Mouse (Mus musculus): ENCODE data around the gene Trib3. TPM values are rescaled to one million over a fixed set of nuclear protein-coding genes. Genes with fewer than 3 reads are reported as not detected.
A peak's percentile ranks its signal among the peaks of the same experiment; 100 is the strongest.
"Not testable (repeated sequence)": the region's sequence is repeated elsewhere in the genome, so short reads cannot be mapped to it uniquely, and the experiment has no call there.

The Trib3 gene
- polyA plus RNA-seq, 1 experiment from 2014 or later: 1.3 TPM

DNA sequence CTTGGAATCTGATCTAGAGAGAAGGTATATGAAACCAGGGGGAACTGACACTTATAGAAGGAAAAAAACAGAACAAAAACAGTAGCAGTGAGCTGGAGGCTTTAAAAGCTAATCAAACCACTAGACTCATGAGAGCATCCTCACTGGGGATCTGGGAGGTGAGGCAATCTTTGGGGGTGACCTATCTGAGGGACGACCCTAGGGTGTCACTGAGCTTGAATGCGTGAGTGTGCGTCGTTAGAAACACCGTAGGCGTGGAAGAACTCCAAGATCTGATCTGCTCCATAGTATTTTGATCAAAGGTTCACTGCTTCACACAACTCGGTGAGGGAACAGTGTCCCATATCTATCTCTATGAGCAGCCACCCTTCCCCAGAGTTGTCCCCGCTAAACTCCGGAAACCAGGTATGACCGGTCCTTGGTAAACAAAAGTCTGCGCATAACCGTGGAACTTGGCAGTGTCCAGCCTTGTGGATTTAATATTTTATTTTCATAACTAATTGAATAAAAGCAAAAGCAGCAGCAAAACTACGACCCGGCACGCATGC is 50.6 kb downstream of the Trib3 start:
- H3K4me1 ChIP-seq (replicated peaks): peaks cover 25% of the 10 kb centered on the region
- peaks cover 6% of the 10 kb centered on the region for H3K36me3 ChIP-seq
- peak overlapping the region; percentile 94 for H3K4me3 ChIP-seq
- no peaks in the 10 kb centered on the region for H3K27me3 ChIP-seq (ENCODE audit: insufficient read depth, poor library complexity, severe bottlenecking)
- 2% methylated on average over 15 of the region's 15 CpGs for WGBS
- DNase-seq (ENCODE audit: low spot score): no peak
- peak overlapping the region; percentile 96; the same call in 1 of the 2 replicates for H3K27ac ChIP-seq
- no peaks in the 10 kb centered on the region for H3K9me3 ChIP-seq

DNA sequence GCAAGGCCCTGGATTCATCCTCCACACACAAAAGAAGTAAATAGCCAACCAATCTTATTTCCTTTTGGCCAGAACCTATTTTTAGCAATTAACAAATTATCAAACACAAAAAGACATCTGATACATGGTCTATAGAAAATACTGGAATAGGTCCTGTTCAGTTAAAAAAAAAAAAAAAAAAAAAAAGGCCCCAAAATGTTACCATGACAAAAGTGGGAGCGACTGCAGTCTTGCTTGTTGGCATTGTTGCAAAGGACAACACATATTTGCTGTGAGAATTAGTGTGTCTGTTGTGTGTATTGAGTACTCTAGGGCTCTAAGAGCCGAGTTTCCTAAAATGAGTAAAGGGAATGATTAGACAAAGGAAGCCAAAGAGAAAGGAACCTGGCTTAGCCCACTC is 51.4 kb downstream of the Trib3 start:
- H3K27ac ChIP-seq: no peak overlapping the region
- 57% methylated on average over 2 of the region's 2 CpGs for WGBS
- H3K9me3 ChIP-seq: no peaks in the 10 kb centered on the region
- H3K36me3 ChIP-seq: peaks cover 11% of the 10 kb centered on the region
- no peak for DNase-seq (ENCODE audit: low spot score)
- no peak overlapping the region for H3K4me3 ChIP-seq
- H3K27me3 ChIP-seq (ENCODE audit: insufficient read depth, poor library complexity, severe bottlenecking): no peaks in the 10 kb centered on the region
- peaks cover 25% of the 10 kb centered on the region for H3K4me1 ChIP-seq (replicated peaks)

DNA sequence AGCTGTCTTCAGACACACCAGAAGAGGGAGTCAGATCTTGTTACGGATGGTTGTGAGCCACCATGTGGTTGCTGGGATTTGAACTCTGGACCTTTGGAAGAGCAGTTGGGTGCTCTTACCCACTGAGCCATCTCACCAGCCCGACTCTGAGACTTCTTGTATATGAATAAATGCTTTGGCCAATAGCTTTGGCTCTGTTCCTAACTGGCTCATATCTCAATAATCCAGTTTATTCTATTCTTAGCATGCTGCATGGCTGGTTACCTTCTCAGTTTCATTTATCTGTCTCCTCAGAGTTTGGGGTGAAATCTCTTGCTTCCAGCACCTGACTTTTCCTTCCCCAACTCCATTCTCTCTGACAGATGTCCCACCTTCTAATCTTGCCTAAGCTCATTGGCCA is 54.2 kb downstream of the Trib3 start:
- H3K4me3 ChIP-seq; DNase-seq (ENCODE audit: low spot score); H3K27me3 ChIP-seq (ENCODE audit: insufficient read depth, poor library complexity, severe bottlenecking); H3K27ac ChIP-seq; H3K9me3 ChIP-seq: not testable (repeated sequence)
- H3K4me1 ChIP-seq (replicated peaks): peaks cover 11% of the 10 kb centered on the region
- 88% methylated on average over 2 of the region's 2 CpGs for WGBS
- peaks cover 33% of the 10 kb centered on the region for H3K36me3 ChIP-seq

DNA sequence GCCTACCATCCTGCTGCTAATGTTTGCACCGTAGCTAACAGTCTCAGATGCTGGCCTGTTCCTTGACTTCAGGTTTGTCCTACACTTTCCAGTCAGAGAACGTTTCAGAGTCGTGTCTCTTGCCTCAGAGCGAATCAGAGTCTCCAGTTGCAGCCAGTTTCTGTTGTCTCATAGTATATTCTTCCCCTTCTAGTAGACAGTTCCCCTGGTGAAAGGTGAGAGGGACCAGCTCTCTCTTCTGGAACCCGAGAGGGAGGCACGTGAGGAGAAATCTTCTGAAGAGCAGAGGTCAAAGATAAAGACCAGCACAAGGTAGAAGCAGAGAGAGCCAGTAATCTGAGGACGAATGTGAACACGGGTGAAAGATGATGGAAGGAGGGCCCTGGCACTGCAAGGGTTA is 55.8 kb downstream of the Trib3 start:
- Histone ChIP-seq H3K36me3 (peaks cover 49% of the 10 kb centered on the region), H3K27ac (no peak overlapping the region), H3K27me3 (ENCODE audit: insufficient read depth, poor library complexity, severe bottlenecking) (no peaks in the 10 kb centered on the region), H3K4me3 (no peak overlapping the region), H3K9me3 (no peaks in the 10 kb centered on the region), H3K4me1 (replicated peaks) (peaks cover 2% of the 10 kb centered on the region)
- 86% methylated on average over 8 of the region's 8 CpGs for WGBS
- no peak for DNase-seq (ENCODE audit: low spot score)

DNA sequence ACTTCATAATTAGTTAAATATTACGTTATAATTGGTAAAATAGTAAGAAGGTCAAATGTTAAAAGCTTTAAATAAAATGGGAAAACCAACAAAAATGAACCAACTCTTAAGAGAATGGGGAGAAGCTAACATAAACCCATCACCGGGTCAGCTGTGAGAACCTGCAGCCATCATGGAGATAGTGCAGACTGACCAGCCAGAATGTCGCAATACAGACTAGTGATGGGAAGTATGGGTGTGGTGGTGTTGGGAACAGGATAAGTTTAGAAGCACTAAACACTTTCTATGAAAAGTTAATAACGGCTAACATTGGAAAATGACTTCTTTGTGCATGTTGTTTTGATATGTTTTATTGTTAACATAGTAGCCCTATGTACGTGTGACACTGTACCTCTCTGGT is 56.3 kb downstream of the Trib3 start:
- 95% methylated on average over 5 of the region's 5 CpGs for WGBS
- peaks cover 54% of the 10 kb centered on the region for H3K36me3 ChIP-seq

More for the DNA sequence above, 56.3 kb downstream of the Trib3 start:
- Histone ChIP-seq H3K27ac (no peak overlapping the region), H3K9me3 (no peaks in the 10 kb centered on the region), H3K27me3 (ENCODE audit: insufficient read depth, poor library complexity, severe bottlenecking) (no peaks in the 10 kb centered on the region), H3K4me1 (replicated peaks) (no peaks in the 10 kb centered on the region), H3K4me3 (no peak overlapping the region)
- DNase-seq (ENCODE audit: low spot score): no peak

Other genes starting within 250 kb of the Trib3 start
- 15.6 and 18.7 TPM in 2 replicates for gene Srxn1, start 238.5 kb downstream of the Trib3 start, polyA plus RNA-seq (2016; fragmentation: Nextera tagmentation; extraction: Ambion mirVana)
- gene Tcf15, start 200.5 kb downstream of the Trib3 start, polyA plus RNA-seq (2016; fragmentation: Nextera tagmentation; extraction: Ambion mirVana): 5.2 and 7.6 TPM in 2 replicates
- 83.7 and 91.3 TPM in 2 replicates for gene Csnk2a1, start 117.2 kb downstream of the Trib3 start, polyA plus RNA-seq (2016; fragmentation: Nextera tagmentation; extraction: Ambion mirVana)
- gene Tbc1d20, start 50.2 kb downstream of the Trib3 start, polyA plus RNA-seq (2016; fragmentation: Nextera tagmentation; extraction: Ambion mirVana): 27.7 and 30.0 TPM in 2 replicates
- gene Rbck1, start 11.4 kb downstream of the Trib3 start, polyA plus RNA-seq (2016; fragmentation: Nextera tagmentation; extraction: Ambion mirVana): 91.4 and 93.2 TPM in 2 replicates
- 1.4 and 5.1 TPM in 2 replicates for gene Nrsn2, start 32.6 kb upstream of the Trib3 start, polyA plus RNA-seq (2016; fragmentation: Nextera tagmentation; extraction: Ambion mirVana)
- gene Sox12, start 54.0 kb upstream of the Trib3 start, polyA plus RNA-seq (2016; fragmentation: Nextera tagmentation; extraction: Ambion mirVana): 9.5 and 11.1 TPM in 2 replicates
- gene Zcchc3, start 71.0 kb upstream of the Trib3 start, polyA plus RNA-seq (2016; fragmentation: Nextera tagmentation; extraction: Ambion mirVana): 45.9 and 47.9 TPM in 2 replicates
- 1.3 and 3.3 TPM in 2 replicates for gene 6820408C15Rik, start 71.6 kb upstream of the Trib3 start, polyA plus RNA-seq (2016; fragmentation: Nextera tagmentation; extraction: Ambion mirVana)
- gene Defb23, start 120.6 kb upstream of the Trib3 start, polyA plus RNA-seq (2016; fragmentation: Nextera tagmentation; extraction: Ambion mirVana): not detected in 2 replicates
- not detected in 2 replicates for gene Defb20, start 133.0 kb upstream of the Trib3 start, polyA plus RNA-seq (2016; fragmentation: Nextera tagmentation; extraction: Ambion mirVana)
- gene Defb22, start 146.1 kb upstream of the Trib3 start, polyA plus RNA-seq (2016; fragmentation: Nextera tagmentation; extraction: Ambion mirVana): not detected in 2 replicates
- gene Defb26, start 167.7 kb upstream of the Trib3 start, polyA plus RNA-seq (2016; fragmentation: Nextera tagmentation; extraction: Ambion mirVana): not detected in 2 replicates
- not detected in 2 replicates for gene Defb28, start 174.2 kb upstream of the Trib3 start, polyA plus RNA-seq (2016; fragmentation: Nextera tagmentation; extraction: Ambion mirVana)
- not detected in 2 replicates for gene Defb29, start 196.1 kb upstream of the Trib3 start, polyA plus RNA-seq (2016; fragmentation: Nextera tagmentation; extraction: Ambion mirVana)
- not detected in 2 replicates for gene Gm17416, start 225.3 kb upstream of the Trib3 start, polyA plus RNA-seq (2016; fragmentation: Nextera tagmentation; extraction: Ambion mirVana)
- not detected in 2 replicates for gene Defb21, start 228.7 kb upstream of the Trib3 start, polyA plus RNA-seq (2016; fragmentation: Nextera tagmentation; extraction: Ambion mirVana)
- not detected in 2 replicates for gene Defb19, start 236.3 kb upstream of the Trib3 start, polyA plus RNA-seq (2016; fragmentation: Nextera tagmentation; extraction: Ambion mirVana)

Measured in hindbrain, embryonic 10.5 days (tissue).